Mouse (Mus musculus) cerebellum, adult 2 months (tissue): ENCODE measurements around the gene Plpp3. TPM values are rescaled to one million over a fixed set of nuclear protein-coding genes. Genes with fewer than 3 reads are reported as not detected.

Experiments
- DNase-seq, 2 experiments: peaks; one replicate each; pipeline ENCODE4 v3.0.0; 2021
- H3K27ac ChIP-seq: fragments of 200-500 bp; 2 replicates; pipeline ENCODE4 v1.5.1; 2012; ENCODE audit warnings: low read length, control low read depth, inconsistent platforms; ENCODE audit not compliant: insufficient read depth
- H3K27me3 ChIP-seq: fragments of 200-500 bp; 2 replicates; pipeline ENCODE4 v1.6.1; 2012; ENCODE audit warnings: inconsistent platforms, mild to moderate bottlenecking, low read length, moderate library complexity; ENCODE audit not compliant: control insufficient read depth, insufficient read depth
- H3K4me1 ChIP-seq: fragments of 200-500 bp; 2 replicates; pipeline ENCODE4 v1.6.1; 2011; ENCODE audit warnings: low read length; ENCODE audit not compliant: control insufficient read depth, insufficient read depth
- H3K4me3 ChIP-seq: fragments of 200-500 bp; replicated peaks from 2 replicates; pipeline ENCODE3; 2011; ENCODE audit warnings: mild to moderate bottlenecking, low read depth, low read length, control low read depth; ENCODE audit not compliant: insufficient read depth
- CTCF ChIP-seq: fragments of 200-500 bp; IDR thresholded peaks from 2 replicates; pipeline ENCODE4 v1.5.1; 2011; ENCODE audit warnings: low read depth, mild to moderate bottlenecking, control low read depth, low read length, moderate library complexity, borderline replicate concordance; ENCODE audit not compliant: insufficient read depth
- POLR2A ChIP-seq: fragments of 200-500 bp; IDR thresholded peaks from 2 replicates; pipeline ENCODE4 v1.6.1; 2011; ENCODE audit warnings: low read length, control low read depth, borderline replicate concordance; ENCODE audit not compliant: insufficient read depth
- WGBS: fragments of 180-500 bp; shearing (Covaris S2); methylation state at CpG from one replicate; pipeline ENCODE4 v1.1.7; 2018; 5-methylcytosine and 5-hydroxymethylcytosine counted together
- polyA plus RNA-seq: library from polyadenylated mRNA; depleted of rRNA; stranded (reverse); fragments of >200 nt; gene quantifications from 2 replicates; pipeline ENCODE4 v1.2.3, GENCODE M21; 2012

Plpp3 gene
- polyA plus RNA-seq, 1 experiment = 158 TPM

DNA sequence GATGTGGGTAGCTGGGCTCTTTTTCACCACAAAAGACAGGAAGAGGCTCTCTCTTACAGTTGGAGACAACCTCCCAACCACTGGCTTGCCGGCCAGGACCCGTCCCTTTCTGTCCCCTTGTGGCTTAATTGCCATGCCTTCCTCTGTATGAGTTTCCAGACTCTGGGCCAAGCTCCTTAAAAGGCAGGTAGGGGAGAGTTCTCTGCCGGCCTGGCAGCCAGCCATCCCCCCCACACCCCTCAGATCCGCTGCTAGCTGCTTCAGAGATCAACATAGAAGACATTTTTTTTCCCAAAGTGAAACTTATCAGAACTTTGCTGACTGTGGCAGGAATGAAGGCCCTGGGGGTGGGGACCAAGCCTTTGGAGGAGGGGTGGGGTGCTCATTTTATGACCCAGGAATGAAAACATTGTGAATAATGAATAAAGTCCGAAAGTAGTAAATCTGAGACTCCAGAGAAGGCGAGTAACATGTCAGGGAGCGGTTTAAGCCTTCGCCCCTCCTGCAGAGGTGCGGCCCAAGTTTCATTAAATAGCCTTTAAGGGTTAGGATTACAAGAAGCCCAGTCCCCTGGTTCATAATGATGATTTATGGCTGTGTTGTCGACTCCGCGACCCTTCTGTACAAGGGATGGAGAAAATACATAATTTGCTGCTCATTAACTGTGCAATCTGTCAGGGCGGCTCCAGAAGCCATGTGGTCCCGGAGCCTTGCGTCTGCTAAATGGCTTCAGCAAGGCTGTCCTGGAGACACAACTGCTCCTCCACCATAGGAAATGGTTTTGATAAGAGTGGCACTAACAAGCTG lies 48.1 kb downstream of the Plpp3 start:
- Histone ChIP-seq H3K27me3 (peaks cover 2% of the 10 kb centered on the region; the same call in 1 of the 2 replicates), H3K4me3 (no peak overlapping the region), H3K4me1 (peaks cover 3% of the 10 kb centered on the region; the same call in 1 of the 2 replicates), H3K27ac (no peak overlapping the region)
- TF ChIP-seq POLR2A = no peak
- no peak for TF ChIP-seq CTCF
- 57% methylated on average over 15 of the region's 15 CpGs for WGBS
- DNase-seq = no peak

DNA sequence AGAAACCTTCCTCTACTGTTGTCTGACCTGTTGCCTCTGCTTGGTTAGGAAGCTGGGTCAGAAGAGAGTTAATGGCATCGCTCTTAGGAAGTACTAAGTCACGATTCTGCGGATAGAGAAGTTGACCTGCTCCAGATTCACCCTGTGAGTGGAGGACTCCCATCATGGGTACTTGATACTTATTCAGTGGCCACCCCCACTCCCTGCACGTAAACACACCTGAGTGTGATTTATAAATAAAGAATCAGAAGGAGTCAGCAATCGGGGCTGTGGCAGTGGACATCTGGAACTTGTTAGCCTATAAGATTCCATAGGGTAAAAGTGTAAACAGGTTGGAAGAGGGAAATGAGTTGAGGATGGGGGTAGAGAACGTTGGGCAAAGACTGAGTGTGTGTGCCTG lies 49.0 kb downstream of the Plpp3 start:
- 93% methylated on average over 6 of the region's 6 CpGs for WGBS
- TF ChIP-seq CTCF (no peak), POLR2A (no peak)
- no peak overlapping the region for H3K27ac ChIP-seq
- H3K27me3 ChIP-seq = peaks cover 2% of the 10 kb centered on the region; the same call in 1 of the 2 replicates
- H3K4me3 ChIP-seq = no peak overlapping the region
- peaks cover 3% of the 10 kb centered on the region; the same call in 1 of the 2 replicates for H3K4me1 ChIP-seq
- no peak for DNase-seq

DNA sequence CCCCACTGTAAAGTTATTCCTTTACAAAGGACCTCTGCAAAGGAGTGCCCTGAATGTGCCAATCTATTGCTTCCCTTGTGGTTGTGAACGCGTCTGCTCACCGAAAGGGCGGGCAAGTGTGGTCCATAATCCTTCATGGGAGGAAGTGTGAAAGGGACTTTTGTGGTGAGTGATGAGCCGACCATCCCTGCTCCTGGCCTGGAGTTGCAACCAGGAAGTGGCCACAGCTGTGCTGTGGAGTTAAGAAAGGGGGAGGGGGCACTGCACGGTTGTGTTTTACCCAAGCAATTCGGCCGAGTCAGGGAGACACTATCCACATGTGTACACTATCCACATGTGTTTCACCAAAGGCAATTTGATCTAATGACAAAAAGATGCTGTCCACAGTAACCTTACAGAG lies 49.8 kb downstream of the Plpp3 start:
- Histone ChIP-seq H3K4me3 (no peak overlapping the region), H3K27ac (no peak overlapping the region), H3K4me1 (peaks cover 3% of the 10 kb centered on the region; the same call in 1 of the 2 replicates), H3K27me3 (peaks cover 2% of the 10 kb centered on the region; the same call in 1 of the 2 replicates)
- TF ChIP-seq POLR2A (no peak), CTCF (no peak)
- no peak for DNase-seq
- WGBS = 75% methylated on average over 8 of the region's 8 CpGs

GRCm38 (mm10) chr4:105207641-105208040 lies 50.5 kb downstream of the Plpp3 start:
- Histone ChIP-seq H3K4me1 (peaks cover 3% of the 10 kb centered on the region; the same call in 1 of the 2 replicates), H3K27ac (no peak overlapping the region), H3K27me3 (no peaks in the 10 kb centered on the region), H3K4me3 (no peak overlapping the region)
- DNase-seq = no peak
- WGBS = 94% methylated on average over 4 of the region's 4 CpGs
- TF ChIP-seq POLR2A (no peak), CTCF (no peak)

GRCm38 (mm10) chr4:105208977-105209376 lies 51.8 kb downstream of the Plpp3 start:
- Histone ChIP-seq H3K27ac (no peak overlapping the region), H3K4me1 (peaks cover 2% of the 10 kb centered on the region; the same call in 1 of the 2 replicates), H3K27me3 (no peaks in the 10 kb centered on the region), H3K4me3 (no peak overlapping the region)
- 81% methylated on average over 5 of the region's 5 CpGs for WGBS
- DNase-seq = no peak
- TF ChIP-seq POLR2A (no peak), CTCF (no peak)

GRCm38 (mm10) chr4:105213314-105213713 lies 56.2 kb downstream of the Plpp3 start:
- Histone ChIP-seq H3K27me3 (no peaks in the 10 kb centered on the region), H3K4me3 (no peak overlapping the region), H3K4me1 (no peaks in the 10 kb centered on the region), H3K27ac (no peak overlapping the region)
- TF ChIP-seq POLR2A = no peak
- TF ChIP-seq CTCF = no peak
- DNase-seq = no peak

- 82% methylated on average over 1 of the region's 1 CpGs for WGBS
- no peak for DNase-seq
- H3K4me1 ChIP-seq = peaks cover 4% of the 10 kb centered on the region
Measured at GRCm38 (mm10) chr4:105214438-105214837, 57.3 kb downstream of the Plpp3 start.

More at GRCm38 (mm10) chr4:105214438-105214837, 57.3 kb downstream of the Plpp3 start:
- H3K4me3 ChIP-seq = no peak overlapping the region
- no peak overlapping the region for H3K27ac ChIP-seq
- H3K27me3 ChIP-seq = no peaks in the 10 kb centered on the region
- TF ChIP-seq POLR2A (no peak), CTCF (no peak)
